Mouse (Mus musculus) telencephalon, adult 2 months (tissue): ENCODE measurements at regions not wholly inside any gene's neighbourhood (a gene's known extent, or its start where the extent isn't known, plus 50 kb on each side); places are given as distances from the start of the nearest gene placed in this dataset.

ENCODE experiments used
- DNase-seq: peaks from one replicate; pipeline ENCODE4 v3.0.0-alpha.2; 2011; ENCODE audit warnings: low read depth, low spot score

GRCm38 (mm10) chr6:93393551-93393950 lies 450.3 kb upstream of the Adamts9 start:
- DNase-seq = no peak

DNA sequence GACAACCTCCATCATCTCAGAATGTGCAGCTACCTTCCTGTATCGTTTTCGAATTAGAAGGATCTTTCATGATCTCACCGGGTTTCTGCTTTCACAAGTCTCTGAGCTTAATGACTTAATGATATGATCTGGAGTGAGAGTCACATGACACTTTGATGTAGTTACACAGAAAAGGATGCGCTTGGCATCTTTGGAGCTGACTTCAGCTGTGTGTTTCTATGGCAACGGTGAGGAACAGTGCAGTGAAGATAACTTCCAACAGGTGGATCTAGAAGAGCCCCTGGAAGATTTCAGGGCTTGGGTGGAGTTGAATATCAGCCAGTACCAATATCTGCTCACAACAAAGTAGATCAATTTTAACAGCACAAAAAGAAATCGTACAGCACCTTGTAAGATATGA lies 449.1 kb upstream of the Adamts9 start:
- DNase-seq = no peak

DNA sequence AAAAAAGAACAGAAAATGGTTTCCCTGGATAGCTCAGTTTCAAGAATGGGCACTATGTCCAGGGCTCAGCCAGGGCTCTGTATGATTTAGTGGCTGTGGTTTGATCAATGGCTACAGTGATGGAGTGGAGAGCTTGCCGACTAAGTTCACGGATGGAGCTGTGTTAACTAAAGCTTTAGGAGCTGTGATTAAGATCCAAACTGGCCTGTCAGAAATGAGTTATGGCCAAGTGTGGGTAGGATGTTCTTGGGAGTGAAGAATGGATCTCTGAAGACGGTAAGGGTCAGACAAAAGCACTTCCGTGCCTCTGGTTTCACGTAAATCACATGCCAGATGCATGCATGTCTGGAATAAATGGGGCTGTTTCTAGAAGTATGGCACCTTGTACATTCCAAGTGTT lies 447.9 kb upstream of the Adamts9 start:
- DNase-seq = no peak

DNA sequence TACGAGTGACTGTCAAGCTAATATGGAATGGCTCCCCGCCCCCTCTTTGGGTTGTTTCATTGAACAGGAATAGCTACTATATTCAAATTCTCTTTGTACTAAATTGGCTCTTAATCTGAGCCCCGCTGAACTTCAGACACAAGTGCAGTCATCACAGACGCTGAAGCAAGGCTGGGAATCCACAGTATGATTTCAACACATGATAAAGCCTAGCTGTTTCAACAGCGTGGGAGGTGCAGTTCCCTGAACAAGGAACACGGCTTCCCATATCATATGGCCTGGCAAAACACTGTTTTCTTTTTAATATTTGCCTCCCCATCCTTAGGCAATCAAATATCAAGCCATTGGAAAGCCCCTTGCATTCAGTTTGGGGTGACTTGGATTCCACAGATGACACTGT lies 428.0 kb upstream of the Adamts9 start:
- DNase-seq = no peak

GRCm38 (mm10) chr6:93363846-93364245 lies 420.6 kb upstream of the Adamts9 start:
- DNase-seq = no peak

DNA sequence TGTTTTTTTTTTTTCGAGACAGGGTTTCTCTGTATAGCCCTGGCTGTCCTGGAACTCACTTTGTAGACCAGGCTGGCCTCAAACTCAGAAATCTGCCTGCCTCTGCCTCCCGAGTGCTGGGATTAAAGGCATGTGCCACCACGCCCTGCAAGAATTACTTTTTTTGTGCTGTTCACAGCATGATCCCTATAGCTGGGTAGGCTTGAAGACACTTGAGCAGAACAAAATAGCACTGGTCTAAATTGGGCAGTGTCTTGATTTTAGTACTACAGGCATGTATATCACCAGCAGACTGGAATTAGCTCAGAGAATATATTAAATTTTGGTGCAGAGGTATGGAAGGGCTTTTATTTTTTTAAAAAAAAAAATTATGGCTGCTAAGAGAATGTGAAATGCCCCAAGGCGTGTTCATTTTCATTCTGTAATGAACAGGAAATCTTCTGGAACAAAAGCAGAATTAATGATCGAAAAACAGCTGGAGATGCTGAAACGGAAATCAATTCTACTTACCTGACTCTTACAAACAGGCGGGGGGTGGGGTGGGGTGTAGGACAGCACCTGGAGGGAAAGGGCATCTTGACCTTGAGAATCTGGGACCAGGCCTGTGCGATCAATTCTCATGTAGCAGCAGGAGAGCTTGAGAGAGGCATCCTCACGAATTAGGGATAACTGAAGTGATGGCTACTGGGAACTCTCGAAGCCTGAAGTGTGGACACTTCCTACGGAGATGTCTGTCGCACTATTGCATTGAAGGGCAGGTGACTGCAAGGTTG lies 410.2 kb upstream of the Adamts9 start:
- DNase-seq = no peak

GRCm38 (mm10) chr6:93349936-93350700 lies 406.8 kb upstream of the Adamts9 start:
- peak; percentile 45 for DNase-seq

- no peak for DNase-seq
Observed at GRCm38 (mm10) chr6:93348141-93348540, 404.8 kb upstream of the Adamts9 start.

- no peak for DNase-seq
Observed at GRCm38 (mm10) chr6:93328683-93329082, 385.4 kb upstream of the Adamts9 start.

GRCm38 (mm10) chr6:93327930-93328329 lies 384.6 kb upstream of the Adamts9 start:
- DNase-seq = no peak

DNA sequence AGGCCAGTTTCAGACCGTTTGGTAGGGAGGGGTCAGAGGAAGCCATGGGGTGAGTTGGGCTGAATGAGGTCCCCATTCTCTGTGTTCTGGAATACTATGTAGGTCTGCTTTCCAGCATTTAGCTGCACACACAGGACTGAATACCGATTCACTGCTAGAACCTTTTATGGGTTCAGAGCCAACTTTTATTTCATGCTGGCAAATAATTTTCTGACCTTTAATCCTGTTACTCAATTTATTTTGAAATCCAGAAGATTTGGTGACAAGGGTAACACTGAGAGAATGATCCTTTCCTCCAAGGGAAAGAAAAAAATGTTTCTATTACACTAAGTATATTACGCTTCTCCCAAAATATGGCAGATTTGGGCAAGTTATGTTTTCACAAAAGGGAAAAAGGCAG lies 380.6 kb upstream of the Adamts9 start:
- no peak for DNase-seq

GRCm38 (mm10) chr6:93314625-93315024 lies 371.3 kb upstream of the Adamts9 start:
- no peak for DNase-seq

- DNase-seq = no peak
Observed at GRCm38 (mm10) chr6:93305176-93305575, 361.9 kb upstream of the Adamts9 start.

DNA sequence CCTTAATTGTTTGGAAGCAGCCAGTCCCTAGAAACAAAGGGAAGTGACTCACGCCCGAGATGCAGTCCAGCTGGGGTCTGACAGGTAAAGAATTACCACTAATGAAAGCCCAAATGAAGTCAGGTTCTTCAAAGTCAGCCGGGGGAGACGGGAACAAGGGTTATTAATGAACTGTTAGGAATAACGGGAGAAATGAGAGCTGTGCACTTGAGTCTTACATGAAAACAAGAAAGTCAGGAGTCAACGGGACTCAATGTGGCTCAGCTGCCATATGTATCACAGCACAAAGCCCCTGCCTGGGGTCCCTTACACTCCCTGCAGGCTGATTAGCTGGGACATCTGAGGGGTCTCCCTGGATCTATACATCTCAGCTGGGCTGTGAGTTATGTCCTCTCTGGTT lies 354.7 kb upstream of the Adamts9 start:
- no peak for DNase-seq

- no peak for DNase-seq
Observed at GRCm38 (mm10) chr6:93291711-93292110, 348.4 kb upstream of the Adamts9 start.

- DNase-seq = no peak
Observed at GRCm38 (mm10) chr6:93288421-93288820, 345.1 kb upstream of the Adamts9 start.

DNA sequence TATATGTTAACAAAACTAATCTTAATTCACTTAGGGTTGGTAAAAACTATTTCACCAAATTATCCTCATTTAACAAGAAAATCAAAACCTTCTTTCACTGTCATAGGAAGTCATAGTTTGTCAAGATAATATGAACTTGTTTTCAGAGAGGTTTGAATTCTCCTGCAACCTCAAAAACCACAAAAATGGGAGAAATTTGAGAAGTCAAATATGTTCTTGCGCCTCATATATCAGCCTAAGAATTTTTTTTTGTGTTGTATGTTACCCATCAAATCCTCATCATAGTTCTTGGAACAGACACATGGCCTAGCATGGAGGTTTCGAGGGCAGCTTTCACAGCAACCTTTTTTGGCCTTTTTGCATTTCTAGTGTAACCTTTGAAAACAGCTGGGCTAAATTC lies 342.5 kb upstream of the Adamts9 start:
- DNase-seq = no peak

- no peak for DNase-seq
Observed at GRCm38 (mm10) chr6:93281530-93281929, 338.2 kb upstream of the Adamts9 start.

DNA sequence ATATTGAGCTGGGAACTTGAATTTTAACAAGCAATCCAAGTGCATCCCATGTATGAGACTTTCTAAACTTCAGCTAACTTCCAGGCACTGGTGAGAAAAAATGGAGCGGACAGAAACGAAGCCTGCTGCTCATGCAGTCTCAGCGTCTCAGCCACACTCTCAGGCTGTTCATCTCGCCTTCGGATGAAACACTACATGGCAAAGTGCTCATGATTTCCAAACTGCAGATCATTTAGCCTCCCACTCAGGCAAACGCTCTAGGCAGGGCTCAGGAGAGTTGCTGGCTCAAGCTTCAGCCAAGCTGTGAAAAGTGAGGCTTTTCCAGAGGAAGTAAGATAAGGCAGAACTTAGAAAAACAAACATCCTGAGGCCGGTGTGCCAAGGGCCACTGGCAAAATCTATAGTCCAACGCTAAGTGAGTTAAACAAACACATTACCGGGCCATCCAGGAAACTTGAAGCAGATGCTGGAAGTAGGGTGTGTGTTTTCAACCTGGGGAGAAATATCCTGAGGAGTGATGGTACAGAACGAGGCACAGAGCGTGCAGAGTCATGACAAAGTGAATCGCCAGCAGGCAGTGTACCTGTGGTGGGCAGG lies 330.7 kb upstream of the Adamts9 start:
- no peak for DNase-seq

- DNase-seq = no peak
Observed at GRCm38 (mm10) chr6:93272206-93272605, 328.9 kb upstream of the Adamts9 start.

DNA sequence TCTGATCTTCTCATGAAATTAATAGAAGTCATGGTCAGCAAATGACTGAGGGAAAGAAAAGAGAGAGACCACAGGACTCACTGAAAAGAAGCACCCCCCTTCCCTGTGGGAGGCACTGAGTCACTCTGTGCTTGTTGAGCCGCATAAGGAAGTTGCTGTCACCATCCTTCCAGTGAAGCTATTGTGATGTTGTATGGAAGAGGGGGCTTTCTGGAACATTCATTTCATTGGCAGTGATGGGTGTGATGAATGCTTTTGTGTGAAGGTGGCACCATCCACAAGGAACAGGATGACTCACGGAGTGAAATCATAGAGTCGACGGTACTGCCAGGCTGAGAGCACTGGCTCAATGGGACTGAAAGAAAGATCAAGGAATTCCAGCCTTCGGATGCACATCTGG lies 323.5 kb upstream of the Adamts9 start:
- DNase-seq = no peak

DNA sequence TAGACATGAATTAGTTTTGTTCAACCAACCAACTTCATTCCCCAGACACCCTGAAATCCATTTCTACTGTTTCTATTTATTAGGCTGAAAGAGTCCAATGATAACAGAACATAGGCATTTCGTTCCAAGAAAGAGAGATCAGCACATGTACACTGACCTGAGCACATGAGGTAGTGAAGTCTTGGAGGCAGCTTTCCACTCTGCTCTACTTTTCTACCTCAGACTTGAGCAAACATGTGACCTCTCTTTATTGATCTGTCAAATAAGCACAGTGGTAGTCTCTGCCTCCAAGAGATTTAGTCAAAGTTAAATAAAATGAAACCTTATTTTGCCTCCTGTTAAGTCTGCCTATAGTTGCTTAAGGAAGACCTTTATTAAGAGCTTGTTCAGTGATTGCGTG lies 321.9 kb upstream of the Adamts9 start:
- no peak for DNase-seq

- no peak for DNase-seq
Observed at GRCm38 (mm10) chr6:93260827-93261226, 317.5 kb upstream of the Adamts9 start.
